In the genomic region with DNA sequence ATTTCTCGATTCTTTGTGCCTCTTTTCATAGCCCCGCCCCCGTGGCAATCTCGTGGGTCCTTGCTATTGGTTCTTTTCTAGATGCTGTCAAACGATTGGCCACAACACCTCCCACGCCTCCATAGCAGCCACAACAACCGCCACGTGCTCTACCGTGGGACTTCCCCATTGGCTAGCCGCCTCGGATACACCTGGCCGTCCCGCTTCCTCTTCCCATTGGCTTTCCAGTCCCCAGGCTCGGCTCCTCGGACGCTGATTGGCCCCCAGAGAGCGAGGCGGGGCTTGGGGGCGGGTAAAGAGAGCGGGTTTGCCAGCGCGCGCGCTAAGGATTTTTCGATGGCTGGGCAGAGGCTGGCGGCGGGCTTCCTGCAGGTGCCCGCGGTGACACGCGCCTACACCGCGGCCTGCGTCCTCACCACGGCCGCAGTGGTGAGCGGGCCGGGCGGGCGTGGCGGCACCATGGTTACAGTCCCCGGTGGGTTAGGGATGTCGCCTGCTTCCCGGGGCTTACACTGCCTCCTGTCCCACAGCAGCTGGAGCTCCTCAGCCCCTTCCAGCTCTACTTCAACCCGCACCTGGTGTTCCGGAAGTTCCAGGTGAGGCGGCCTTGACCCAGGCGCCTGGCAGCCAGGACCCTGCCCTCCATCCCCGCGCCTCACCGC, we compare ENCODE assay signal across 8 mouse cellular contexts. TPM values are rescaled to one million over a fixed set of nuclear protein-coding genes. Genes with fewer than 3 reads are reported as not detected.
DNase-seq lines count a peak whose midpoint lies in the region; ATAC-seq lines count a peak whose summit lies in the region.

TSS of gene Derl3 (plus strand) at position 325 of the 662 bp plus-strand sequence.

- peak; percentile 97 for DNase-seq in c-Kit-positive CD71-positive TER-119-negative erythroid progenitor cells, embryonic 14.5 days (ENCODE audit: low read depth)
- DNase-seq in kidney, postnatal 25 days = peak; percentile 97 to 99
- DNase-seq in liver, embryonic 13.5 days = peak; percentile 91
- DNase-seq in neural tube, embryonic 10.5 days (ENCODE audit: extremely low spot score, low spot score) = peak; percentile 94

- H3K4me2 ChIP-seq in forebrain, embryonic 12.5 days = peak within 1 kb of the TSS; percentile 85
- H3K4me2 ChIP-seq in heart, embryonic 16.5 days (ENCODE audit: low read depth, low read length) = peak within 1 kb of the TSS; percentile 92
- H3K4me2 ChIP-seq in liver, embryonic 13.5 days = peak within 1 kb of the TSS; percentile 87
- H3K4me2 ChIP-seq in stomach, embryonic 15.5 days = peak within 1 kb of the TSS; percentile 97

- peak within 1 kb of the TSS; percentile 50 for H3K9ac ChIP-seq in forebrain, embryonic 12.5 days
- H3K9ac ChIP-seq in heart, embryonic 16.5 days (ENCODE audit: low read length) = peak within 1 kb of the TSS; percentile 42; the same call in 1 of the 2 replicates
- peak within 1 kb of the TSS; percentile 63 for H3K9ac ChIP-seq in liver, embryonic 13.5 days
- H3K9ac ChIP-seq in stomach, embryonic 15.5 days = peak within 1 kb of the TSS; percentile 37

- H3K36me3 ChIP-seq in forebrain, embryonic 12.5 days (replicated peaks) = peaks cover 40% of the 10 kb centered on the region
- peaks cover 19% of the 10 kb centered on the region for H3K36me3 ChIP-seq in heart, embryonic 16.5 days (ENCODE audit: control insufficient read depth, insufficient read depth)
- peaks cover 44% of the 10 kb centered on the region for H3K36me3 ChIP-seq in liver, embryonic 13.5 days
- H3K36me3 ChIP-seq in stomach, embryonic 15.5 days = peaks cover 28% of the 10 kb centered on the region

- H3K4me3 ChIP-seq in forebrain, embryonic 12.5 days (replicated peaks) = peak within 1 kb of the TSS; percentile 43
- peak within 1 kb of the TSS; percentile 56 for H3K4me3 ChIP-seq in heart, embryonic 16.5 days (ENCODE audit: low read length)
- H3K4me3 ChIP-seq in liver, embryonic 13.5 days (replicated peaks) = peak within 1 kb of the TSS; percentile 53
- H3K4me3 ChIP-seq in stomach, embryonic 15.5 days (replicated peaks) = peak within 1 kb of the TSS; percentile 49

- peak within 1 kb of the TSS; percentile 66; the same call in 1 of the 2 replicates for H3K27ac ChIP-seq in forebrain, embryonic 12.5 days
- H3K27ac ChIP-seq in heart, embryonic 16.5 days (ENCODE audit: low read length) = no peak within 1 kb of the TSS
- no peak within 1 kb of the TSS; the same call in 1 of the 2 replicates for H3K27ac ChIP-seq in liver, embryonic 13.5 days
- no peak within 1 kb of the TSS for H3K27ac ChIP-seq in stomach, embryonic 15.5 days

- no peaks in the 10 kb centered on the region for H3K9me3 ChIP-seq in forebrain, embryonic 12.5 days
- H3K9me3 ChIP-seq in heart, embryonic 16.5 days (replicated peaks; ENCODE audit: control insufficient read depth, low read length) = no peaks in the 10 kb centered on the region
- H3K9me3 ChIP-seq in liver, embryonic 13.5 days (replicated peaks) = no peaks in the 10 kb centered on the region
- H3K9me3 ChIP-seq in stomach, embryonic 15.5 days = no peaks in the 10 kb centered on the region

- no peaks in the 10 kb centered on the region for H3K27me3 ChIP-seq in forebrain, embryonic 12.5 days
- H3K27me3 ChIP-seq in heart, embryonic 16.5 days (ENCODE audit: control insufficient read depth, insufficient read depth, low read length) = no peaks in the 10 kb centered on the region
- H3K27me3 ChIP-seq in liver, embryonic 13.5 days = no peaks in the 10 kb centered on the region
- H3K27me3 ChIP-seq in stomach, embryonic 15.5 days (replicated peaks) = no peaks in the 10 kb centered on the region

- peak; percentile 98 for ATAC-seq in CD4-positive, CD25-positive, alpha-beta regulatory T cell, adult 4 months
- ATAC-seq in forebrain, embryonic 12.5 days (ENCODE audit: low FRiP score) = peak; percentile 100
- peak; percentile 97 for ATAC-seq in heart, embryonic 16.5 days (replicated peaks; ENCODE audit: extremely low read depth, insufficient read depth, low FRiP score)
- ATAC-seq in liver, embryonic 13.5 days (ENCODE audit: low read depth) = peak; percentile 98
- peak; percentile 99 for ATAC-seq in stomach, embryonic 15.5 days (ENCODE audit: insufficient read depth, low FRiP score, low read depth)

- WGBS in forebrain, embryonic 12.5 days = 1% methylated on average over 49 of the region's 51 CpGs
- WGBS in heart, embryonic 16.5 days = 1% methylated on average over 51 of the region's 51 CpGs
- 3% methylated on average over 51 of the region's 51 CpGs for WGBS in liver, embryonic 13.5 days (ENCODE audit: insufficient replicate concordance)
- WGBS in stomach, embryonic 15.5 days = 1% methylated on average over 51 of the region's 51 CpGs

- H3K4me1 ChIP-seq in forebrain, embryonic 12.5 days = peaks cover 12% of the 10 kb centered on the region
- H3K4me1 ChIP-seq in heart, embryonic 16.5 days (ENCODE audit: control insufficient read depth, insufficient read depth, low read length) = peaks cover 10% of the 10 kb centered on the region
- peaks cover 19% of the 10 kb centered on the region for H3K4me1 ChIP-seq in liver, embryonic 13.5 days (replicated peaks)
- H3K4me1 ChIP-seq in stomach, embryonic 15.5 days = peaks cover 18% of the 10 kb centered on the region

RNA-seq across cellular contexts. Expression of gene Derl3, which starts in this region (rescaled TPM):
- 1 to 10 TPM; 1.0 to 2.8 TPM for polyA plus RNA-seq in CD4-positive, CD25-positive, alpha-beta regulatory T cell, adult 4 months (2017; shearing (Covaris generic))
- polyA plus RNA-seq in forebrain, embryonic 12.5 days (2016; fragmentation: Nextera tagmentation; extraction: Ambion mirVana) = 3.1 and 3.3 TPM in 2 replicates
- 1.2 and 1.6 TPM in 2 replicates for polyA plus RNA-seq in heart, embryonic 16.5 days (2015; fragmentation: Nextera tagmentation; extraction: Ambion mirVana)
- polyA plus RNA-seq in liver, embryonic 13.5 days (2015; fragmentation: Nextera tagmentation; extraction: Ambion mirVana) = 0.21 and 0.51 TPM in 2 replicates
- polyA plus RNA-seq in stomach, embryonic 15.5 days (2015; fragmentation: Nextera tagmentation; extraction: Ambion mirVana) = 6.6 and 8.8 TPM in 2 replicates

Comparison
In these comparisons a context has a peak if more than half of its experiments do, and no peak if none do; other contexts are left out.
1. Peak in DNase-seq, ATAC-seq, H3K4me3 ChIP-seq, H3K9ac ChIP-seq and H3K4me2 ChIP-seq in liver, embryonic 13.5 days; RNA of the gene not detected or under 1 TPM.